Mouse (Mus musculus) thymus, postnatal 36 days (tissue): ENCODE data around the gene Zfp423.
A peak's percentile ranks its signal among the peaks of the same experiment; 100 is the strongest.

Experiments
- DNase-seq, 2 experiments: peaks; one replicate each; pipeline ENCODE4 v3.0.0; 2022; ENCODE audit warnings: mixed read lengths in 2 of 2

Zfp423 gene

DNA sequence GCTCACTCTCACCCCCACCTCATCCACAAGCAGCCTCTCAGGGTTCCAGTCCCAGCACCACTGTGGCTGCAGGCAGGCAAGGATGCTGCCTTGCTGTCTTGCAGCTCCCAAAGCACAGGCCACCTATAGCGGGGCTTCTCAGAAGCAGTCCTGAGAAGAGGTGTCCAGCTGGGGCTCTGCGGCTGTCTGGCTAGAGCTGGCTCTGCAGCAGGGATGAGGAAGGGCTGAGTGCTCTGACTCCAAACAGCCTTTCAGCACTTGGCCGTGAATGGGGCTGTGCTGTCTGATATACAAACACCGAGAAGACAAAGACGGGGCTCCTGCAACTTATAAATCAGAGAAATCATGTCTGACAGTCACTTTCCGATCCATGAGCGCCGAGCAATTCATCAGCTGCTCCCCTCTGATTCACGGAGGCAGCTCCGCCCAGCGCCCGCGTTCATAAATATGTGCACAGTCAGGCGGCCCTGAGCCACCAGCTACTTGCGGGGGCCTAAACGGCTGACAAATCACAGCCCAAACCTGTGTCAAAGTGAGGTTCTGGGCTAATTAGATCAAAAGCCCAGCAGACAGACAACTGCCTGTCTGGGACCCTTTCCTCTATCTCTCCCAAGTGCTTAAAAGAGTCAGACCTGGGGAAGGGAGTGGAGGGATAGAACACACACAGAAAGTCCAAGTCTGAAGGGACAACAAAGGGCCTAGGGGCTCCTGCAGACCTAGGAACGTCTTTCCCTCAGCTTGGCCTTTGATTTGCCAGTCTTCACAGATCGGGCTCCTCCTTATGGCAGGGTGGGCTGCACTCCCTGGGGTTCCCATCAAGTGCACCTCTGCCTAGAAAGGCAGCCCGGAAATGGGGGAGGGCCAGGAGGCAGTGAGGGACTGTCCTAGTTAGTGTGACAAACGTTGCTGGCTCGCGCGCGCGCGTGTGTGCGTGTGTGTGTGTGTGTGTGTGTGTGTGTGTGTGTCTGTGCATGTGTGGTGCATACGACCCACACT lies 269.0 kb downstream of the Zfp423 start:
- peak in 1 of 2 experiments; percentile 18 for DNase-seq

DNA sequence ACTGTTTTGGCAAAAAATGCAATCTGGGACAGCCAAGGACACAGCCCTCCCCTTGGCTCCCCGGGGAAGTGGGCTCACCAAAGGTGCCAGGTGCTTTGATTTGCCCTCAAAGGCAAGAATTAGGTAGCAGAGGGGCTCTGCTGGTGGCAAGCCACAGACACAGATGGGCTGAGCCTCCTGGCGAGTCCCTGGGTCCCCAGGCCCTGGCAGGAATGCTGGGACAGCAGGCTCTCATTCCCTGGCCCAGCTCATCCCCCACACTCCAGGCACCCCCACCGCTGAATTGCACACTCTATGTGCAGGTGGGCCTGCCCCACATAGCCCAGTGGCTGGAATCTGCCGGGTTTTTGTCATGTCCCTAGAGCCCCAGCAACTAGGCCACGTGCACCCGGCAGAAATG lies 270.2 kb downstream of the Zfp423 start:
- DNase-seq: no peak

DNA sequence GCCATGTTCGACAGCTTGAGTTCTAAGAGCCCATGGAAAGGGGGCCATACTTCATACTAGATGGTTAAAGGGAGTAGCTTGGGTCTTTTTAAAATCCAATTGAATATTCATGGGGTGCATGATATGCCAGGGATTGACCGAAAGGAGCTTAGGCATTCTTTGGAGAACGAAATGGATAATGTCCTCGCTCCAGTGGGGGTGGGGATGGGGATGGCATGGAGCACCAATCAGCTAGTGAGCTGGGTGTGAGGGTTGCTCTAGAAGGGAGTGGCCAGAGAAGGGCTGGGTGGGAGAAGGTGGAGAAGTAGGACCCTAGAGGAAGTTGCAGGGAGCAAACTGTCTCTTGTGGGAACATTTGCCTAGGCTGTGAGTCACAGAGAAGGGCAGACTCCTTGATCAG lies 271.0 kb downstream of the Zfp423 start:
- DNase-seq: no peak

DNA sequence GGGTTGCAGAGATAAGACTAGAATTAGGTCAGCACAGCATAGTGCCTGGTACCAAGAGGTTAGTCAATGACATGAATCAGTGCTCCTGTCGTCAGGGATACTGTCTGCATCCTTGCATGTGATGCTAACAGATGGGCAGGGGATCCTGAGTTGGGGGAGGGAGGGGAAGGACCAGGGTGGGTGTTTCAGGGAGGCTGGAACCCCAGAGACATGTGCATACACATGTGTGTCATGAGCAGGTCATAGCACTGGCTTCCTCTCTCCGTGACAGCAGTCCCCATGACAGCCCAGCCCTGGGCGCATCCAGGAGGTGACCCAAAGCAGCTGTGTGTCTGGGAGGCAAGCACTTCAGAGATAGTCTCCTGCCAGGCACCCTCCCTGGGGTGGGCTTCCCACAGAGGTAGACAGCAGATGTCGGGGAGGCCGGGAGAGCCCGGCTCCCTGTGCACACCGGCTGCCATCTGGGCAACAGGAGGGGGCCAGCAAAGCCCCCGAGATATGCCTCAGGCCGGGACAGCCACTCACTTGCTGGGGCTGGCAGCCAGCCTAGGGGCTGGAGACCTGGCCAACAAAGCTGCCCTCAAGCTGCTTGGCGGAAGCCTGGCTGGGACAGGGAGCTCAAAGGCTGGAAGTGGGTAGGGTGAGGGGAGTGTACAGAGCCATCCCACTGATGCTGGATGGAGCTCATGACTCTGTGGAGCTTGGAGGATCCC lies 272.3 kb downstream of the Zfp423 start:
- no peak for DNase-seq

DNA sequence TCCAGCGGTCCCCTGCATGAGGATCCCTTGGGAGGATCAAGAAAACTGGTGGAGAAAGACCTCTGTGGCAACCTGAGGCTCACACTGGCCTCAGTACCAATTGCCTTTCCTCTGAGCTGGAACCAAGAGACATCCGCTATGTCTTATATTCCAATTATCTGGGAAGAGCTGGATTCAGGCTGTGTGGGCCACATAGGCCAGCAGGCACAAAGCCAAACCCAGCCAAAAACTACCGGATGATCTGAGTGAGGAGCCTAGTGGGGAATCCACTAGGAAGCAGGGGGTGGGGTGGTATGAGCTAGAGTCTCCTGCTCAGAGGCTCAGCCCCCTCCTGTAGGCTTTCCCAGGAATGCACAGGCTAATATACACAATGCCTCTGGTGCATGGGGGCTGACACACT lies 273.4 kb downstream of the Zfp423 start:
- DNase-seq: no peak

DNA sequence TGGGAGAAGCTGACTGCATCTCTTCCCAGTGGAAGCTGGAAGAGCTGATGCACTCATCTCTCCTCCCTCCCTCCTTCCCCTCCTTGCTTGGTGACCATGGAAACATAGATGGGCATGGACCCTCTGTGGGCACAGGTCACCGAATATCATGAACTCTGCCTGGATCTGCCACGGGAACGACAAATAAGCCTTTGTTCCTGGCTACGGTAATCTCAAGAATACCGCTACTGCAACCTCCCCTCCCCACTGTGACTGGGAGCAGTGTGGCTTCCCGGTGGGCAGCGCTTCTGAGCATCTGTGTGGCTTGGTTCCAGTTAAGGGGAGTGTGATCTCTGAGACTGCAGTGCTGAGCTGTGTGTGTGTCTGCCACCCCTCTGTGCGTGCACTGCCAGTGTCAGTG lies 274.0 kb downstream of the Zfp423 start:
- no peak for DNase-seq

DNA sequence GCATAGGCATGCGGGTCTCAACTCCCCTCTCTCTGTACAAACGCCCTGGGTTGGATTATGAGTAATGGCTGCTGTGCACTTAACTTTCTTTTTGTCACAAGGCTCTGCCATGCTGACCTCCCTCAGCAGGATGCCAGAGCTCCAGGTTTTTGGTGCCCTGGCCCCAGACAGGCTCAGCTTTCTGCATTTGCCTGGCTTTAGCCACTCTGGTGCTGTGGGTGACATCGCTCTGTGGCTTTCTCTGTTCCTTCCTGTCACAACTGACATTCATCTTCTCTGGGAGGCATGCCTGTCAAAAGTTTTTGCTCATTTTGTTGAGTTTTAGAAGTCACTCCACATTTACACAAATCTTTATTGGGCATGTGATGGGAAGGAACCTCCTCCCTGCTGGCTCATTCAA lies 277.3 kb downstream of the Zfp423 start:
- no peak for DNase-seq

DNA sequence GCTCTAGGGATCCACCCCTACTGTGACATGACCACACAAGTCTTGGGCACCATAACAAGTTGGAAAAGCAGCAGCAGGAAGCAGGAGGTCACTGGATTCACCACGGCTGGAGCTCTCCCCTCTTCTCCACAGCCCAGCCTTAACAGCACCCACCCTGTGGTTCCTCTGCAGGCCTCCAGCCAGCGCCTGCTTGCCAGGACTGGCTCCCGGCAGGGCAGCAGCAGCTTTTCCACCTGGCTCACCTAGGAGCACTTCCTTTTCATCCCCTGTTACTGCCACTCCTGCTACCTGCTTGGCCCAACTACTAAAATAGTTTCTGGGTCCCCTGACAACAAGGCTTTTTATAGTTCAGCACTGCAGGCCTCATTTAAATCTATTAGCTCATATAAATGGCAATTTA lies 279.4 kb downstream of the Zfp423 start:
- no peak for DNase-seq

DNA sequence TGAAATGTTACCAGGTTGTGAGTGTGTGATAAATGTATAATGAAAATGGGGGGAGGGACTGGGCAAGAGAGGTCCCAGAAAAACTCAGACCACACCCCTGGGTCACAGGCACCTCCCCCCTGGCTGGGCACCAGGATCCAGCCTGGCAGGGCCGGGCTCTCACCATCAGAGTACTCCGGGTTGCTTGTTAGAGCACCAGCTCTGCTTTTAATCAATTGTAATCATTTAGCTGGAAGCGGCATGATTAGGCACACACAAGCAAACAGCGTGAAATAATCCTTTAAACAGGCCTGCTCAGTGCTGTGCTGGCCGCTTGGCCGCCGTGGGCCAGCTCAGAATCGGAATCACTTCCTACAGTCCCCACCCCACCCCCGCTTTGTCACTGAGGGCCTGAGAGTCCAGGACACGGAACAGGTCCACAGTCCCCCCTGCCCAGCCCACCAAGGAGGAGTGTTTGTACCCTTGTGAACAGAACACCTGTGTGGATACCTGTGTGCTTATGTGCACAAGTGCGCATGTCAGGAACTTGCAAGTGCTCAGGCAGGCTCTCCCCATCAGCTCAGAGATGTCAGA lies 279.9 kb downstream of the Zfp423 start:
- no peak for DNase-seq

DNA sequence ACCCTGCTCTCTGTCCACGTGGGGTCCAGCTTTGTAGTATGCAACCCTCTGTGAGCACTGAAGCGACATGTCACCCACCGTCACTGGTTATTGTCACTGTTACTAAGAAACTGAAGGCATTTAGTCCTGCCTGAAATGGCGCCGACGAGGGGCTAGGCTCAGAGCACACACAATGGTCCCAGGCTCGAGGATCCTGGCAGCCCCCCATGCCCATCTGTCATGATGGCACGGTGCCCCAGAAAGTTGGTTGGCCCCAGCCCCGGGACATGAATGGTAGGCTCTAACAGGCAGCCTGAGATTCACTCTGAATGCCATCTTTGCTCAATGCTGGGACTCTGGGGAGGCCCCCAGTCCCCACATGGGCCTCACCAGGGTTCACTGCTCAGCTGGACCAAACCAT lies 284.0 kb downstream of the Zfp423 start:
- DNase-seq: no peak

DNA sequence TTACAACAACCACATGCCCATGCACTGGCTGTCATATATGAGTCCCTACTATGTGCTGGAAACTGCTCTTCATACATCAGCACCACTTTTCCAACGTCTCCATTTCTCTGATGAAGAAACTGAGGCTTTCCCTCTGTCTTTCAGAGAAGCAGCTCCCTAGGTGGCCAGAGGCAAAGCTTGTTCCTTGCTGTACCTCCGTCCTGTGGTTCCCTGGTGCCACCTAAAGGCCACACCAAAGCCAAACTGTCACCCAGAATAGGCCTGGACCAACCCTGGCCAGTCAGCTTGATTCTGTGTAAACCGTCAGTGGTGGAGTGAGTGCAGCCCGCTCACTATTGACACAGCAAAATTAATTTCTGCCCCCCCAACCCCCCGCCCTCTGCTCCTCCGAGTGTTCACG lies 285.2 kb downstream of the Zfp423 start:
- no peak for DNase-seq

DNA sequence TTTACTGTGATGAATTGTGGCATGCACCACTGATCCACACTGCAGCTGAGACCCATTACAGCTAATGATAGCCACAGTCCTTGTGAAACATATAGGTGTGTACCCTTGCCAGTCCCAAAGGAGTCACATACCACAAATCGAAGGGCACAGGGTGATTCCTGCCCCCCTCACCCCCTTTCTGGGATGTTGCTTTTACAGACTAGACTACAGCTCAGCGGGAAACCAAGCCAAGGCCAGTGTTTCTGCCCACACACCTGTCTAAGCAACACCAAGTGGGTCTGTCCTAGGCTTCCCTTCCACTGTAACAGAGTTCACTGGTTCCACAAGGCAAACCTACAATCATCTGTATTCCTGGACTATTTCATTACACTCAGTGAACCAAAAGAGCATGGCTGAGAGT lies 287.2 kb downstream of the Zfp423 start:
- no peak for DNase-seq

DNA sequence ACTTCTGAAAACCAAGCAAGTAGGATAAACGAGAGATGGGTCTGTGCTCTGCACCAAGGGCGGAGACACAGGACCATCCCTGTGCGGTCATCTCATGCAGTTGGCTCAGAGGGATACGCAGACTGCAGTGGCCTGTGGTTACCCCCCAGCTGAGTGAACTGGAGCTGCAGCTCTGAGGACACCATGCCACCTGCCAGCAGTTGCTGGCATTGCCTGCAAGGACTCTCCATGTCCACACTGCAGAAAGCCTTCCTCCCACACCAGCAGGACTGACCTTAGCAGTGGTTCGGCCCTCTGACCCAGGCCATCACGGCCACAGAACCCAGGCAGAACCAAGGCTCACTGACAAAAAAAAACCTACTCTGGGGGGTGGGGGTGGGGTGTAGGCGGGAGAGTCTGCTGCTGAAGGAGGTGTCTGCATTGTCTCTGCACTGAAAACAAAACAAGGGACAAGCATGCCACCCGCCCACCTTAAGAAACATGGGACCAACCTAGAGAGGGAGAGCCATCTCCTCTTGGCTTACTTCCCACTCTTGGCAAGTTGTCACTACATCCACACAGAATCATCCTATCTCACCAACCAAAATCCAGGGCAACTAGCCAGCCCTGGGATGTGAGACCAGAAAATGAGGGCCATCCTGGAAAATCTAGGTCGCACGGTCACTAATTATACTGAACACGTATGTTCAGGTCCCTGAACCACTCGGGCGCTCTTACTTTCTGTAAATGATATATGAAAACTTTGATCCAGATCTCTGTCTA lies 288.0 kb downstream of the Zfp423 start:
- DNase-seq: no peak

DNA sequence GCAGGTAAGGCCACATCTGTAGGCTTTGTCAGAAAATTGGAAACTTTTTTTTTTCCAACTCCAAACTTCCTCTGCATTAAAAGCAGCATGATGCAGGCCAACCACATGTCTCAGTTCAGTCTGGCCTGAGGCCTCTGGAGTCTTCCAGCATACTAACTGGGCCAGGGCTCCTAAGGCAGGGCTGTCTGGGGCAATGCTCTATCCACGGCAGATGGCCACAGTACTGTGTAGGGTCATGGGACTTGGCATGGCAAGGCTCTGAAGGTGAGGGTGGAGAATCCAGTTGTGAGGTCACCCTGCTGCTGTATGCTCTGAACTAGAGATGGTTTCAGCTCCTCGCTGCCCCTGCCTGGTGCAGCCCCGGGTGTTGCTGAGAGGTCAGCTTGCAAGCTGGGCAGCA lies 289.2 kb downstream of the Zfp423 start:
- DNase-seq: no peak

DNA sequence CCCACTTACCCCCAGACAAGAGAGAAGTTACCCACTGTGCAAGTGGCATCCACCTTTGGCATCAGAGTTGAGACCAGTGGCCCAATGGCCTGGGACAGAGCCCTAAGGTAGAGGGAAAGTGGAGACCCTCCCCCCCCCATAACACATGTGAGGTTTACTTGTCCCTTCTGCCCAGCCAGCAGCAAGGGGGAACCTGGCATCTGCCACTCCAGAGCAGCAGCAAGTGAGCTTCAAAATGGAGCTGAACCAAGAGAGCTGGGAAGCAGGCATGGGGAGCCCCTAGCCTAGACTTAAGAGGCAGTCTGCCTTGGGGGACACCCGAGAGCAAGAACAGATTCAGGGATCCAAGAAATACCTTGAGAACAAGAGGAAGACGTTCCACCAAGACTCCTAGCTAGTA lies 290.7 kb downstream of the Zfp423 start:
- DNase-seq: no peak

DNA sequence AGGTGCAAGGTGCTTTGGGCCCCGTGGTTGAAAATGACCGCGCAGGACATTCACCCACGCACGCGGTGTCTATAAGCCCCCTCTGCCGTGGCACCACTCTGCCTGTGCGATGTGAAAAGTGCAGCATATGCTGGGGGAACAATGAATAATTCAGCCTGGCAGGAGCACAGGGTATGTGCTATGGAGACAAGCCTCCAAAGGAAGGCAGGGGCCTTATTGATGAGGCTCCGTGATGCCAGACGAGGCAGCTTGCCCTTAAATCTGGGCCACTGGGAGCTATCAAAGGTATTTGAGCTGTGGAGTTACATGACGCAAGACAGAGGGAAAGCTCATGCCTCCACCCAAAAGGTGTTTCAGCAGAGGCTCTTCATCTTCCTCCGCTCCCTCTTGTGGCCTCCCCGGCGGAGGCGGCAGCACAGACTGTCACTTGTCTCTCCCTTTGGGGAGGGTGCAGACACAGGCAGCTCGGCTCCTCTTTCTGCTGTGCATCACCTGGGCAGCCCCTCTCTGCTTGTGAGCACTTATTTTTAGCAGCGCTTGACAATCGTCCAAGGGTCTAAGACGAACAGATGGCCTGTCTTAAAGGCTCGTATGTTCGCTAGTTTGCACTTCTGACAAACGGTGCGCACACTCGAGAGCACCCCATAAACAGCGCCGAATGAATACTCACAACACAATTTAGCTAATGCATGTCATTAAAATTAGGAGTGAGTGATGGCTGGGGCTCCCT lies 291.3 kb downstream of the Zfp423 start:
- no peak for DNase-seq

DNA sequence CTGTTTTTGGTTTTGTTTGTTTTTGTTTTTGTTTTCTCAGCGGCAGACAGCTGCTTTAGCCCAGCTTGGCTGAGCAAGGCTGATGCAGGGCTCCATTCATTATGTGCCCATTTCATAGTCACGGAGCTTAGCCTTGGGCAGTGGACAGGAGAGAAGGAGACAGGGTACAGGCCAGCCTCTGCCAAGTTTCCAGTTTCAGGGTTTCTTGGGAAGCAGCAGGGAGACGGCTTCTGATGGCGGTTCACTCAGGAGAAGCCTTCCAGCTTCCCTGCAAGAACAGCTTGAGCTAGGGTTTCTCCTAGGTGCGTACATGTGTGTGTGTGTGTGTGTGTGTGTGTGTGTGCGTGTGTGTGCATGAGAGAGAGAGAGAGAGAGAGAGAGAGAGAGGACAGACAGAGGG lies 292.1 kb downstream of the Zfp423 start:
- DNase-seq: no peak

DNA sequence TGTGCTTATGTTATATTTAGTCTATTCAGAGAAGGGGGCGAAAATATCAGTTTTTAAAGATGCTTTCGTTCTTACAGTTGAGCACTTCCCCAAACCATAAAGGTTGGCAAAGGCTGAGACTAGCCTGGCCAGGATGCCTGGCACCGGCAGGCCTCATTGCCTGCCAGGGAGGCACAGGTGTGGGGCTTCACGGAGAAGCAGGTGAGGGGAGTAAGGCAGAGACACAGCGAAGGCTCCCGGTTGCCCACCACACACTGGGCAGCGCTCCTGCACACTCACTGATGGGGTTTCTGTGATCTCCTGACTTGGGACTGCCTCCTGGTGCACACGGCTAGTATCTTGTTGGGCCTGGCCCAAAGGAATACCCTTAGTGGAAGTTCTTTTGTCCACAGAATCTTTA lies 294.1 kb downstream of the Zfp423 start:
- DNase-seq: no peak

DNA sequence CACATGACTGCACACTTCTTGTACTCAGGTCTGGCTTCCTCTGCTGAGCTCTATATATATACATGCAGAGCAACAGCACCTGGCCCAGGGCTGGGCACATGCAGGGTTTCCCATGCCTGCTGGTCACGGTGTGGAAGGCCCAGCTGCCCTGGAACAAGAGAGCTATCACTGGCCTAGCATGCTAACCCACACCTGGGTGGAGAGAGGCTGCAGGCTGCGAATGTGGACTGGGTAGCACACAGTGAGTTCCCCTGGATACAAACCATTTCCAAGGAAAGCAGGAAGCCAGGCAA lies 295.2 kb downstream of the Zfp423 start:
- DNase-seq: no peak

DNA sequence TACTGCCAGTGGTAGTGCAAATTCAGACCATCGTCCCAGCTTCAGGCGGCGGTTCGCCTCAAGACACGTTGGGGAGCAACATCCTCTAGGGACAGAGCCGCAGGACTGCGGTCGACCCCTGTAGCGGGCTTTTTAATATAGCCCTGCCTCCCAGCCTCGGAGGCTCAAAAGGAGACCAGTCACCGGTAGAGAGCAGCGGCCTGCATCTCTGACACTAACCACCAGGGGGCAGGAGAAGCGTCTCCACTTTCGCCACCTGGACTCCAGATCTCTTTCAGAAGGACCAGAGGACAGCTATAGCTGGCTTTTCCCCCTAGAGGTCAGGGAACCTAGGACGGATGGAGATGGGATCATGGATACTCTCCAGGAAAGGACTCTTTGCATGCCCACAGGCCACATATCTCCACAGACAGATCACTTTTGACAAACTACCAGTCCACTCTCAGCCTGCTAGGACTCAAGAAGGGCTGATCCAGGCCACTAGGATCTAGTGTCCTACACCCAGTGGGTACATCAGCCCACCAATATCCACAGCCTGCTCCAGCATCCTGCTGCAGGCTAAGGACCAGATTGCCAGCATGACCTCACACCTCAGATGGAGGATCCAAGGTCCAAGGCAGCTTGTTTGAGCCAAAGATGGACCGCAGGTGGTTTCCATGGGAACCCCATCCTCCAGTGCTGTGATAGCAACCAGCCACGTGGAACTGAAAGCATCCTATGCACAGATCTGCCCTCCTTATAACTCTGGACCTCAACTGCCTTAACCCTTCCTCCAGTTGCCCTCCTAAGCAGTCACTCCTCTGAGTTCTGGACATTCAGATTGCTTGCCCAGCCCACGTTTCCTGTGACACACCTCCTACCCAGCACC lies 295.8 kb downstream of the Zfp423 start:
- peak; percentile 44 to 55 for DNase-seq

DNA sequence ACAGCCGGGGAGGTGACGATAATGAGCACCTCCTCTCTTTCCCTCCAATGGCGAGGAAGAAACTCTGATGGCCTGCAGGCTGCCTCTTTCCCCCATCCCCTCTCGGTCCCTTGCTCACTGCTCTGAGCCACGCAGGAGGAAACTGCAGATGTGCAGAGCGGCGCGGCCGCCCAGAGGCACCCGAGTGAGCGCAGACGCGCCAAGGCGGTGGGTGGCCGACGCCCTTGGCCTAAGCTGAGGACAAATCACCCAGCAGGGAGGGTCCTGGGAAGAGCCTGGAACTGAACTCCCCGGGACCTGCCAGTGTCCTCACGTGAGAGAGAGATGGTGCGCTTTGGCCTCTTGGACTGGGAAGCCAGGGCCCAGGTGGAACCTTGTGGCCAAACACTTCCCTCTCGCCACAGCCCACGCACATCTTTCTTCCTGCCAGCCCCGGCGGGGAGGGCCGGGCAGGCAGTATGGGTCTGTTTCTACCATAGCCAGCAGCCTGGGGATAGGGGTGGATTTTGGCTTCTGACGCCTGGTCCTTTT lies 296.5 kb downstream of the Zfp423 start:
- DNase-seq: no peak
